Mouse (Mus musculus) cortical plate, adult 2 months (tissue): Measurements from ENCODE around the gene Cpxm2.

Experiments used
- CTCF ChIP-seq: fragments of 200-500 bp; IDR thresholded peaks from 2 replicates; pipeline ENCODE4 v1.5.1; 2011; ENCODE audit warnings: mild to moderate bottlenecking, control low read depth, low read length; ENCODE audit not compliant: insufficient read depth; ENCODE audit errors: extremely low read depth
- POLR2A ChIP-seq: fragments of 200-500 bp; IDR thresholded peaks from 2 replicates; pipeline ENCODE4 v1.6.1; 2011; ENCODE audit warnings: mild to moderate bottlenecking, low read length, control low read depth; ENCODE audit not compliant: insufficient read depth; ENCODE audit errors: extremely low read depth

DNA sequence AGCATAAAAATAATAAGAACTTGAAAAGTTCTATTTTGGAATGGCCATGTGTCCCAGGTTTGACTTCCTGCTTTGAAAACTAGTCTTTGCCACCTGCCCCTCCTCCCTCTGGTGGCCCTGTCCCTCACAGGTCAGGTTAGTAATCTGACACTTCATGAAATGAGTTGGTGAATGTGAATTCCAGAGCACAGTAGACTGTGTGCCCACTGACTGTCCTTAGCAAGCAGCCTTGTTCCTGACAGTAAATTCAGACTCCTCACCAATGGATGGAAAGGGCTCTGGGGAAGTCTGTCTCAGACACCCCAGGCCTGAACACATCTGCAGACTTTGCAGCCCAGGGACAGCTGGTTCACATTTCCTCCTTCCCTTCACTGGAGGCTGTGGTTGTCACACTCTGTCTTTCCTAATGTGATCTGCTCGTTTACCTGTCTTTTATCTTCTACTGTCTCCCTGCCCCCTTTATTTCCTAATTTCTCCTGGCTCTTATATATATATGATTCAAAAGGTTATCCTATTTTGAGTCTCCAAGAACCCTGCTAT is 49.6 kb upstream of the Cpxm2 start:
- TF ChIP-seq CTCF (no peak), POLR2A (no peak)
